Mouse (Mus musculus) megakaryocyte, embryonic 14.5 days (primary cell): Measurements from ENCODE around the gene Alyref2. TPM values are rescaled to one million over a fixed set of nuclear protein-coding genes. Genes with fewer than 3 reads are reported as not detected.

ENCODE experiments used
- H3K27me3 ChIP-seq: replicated peaks from 2 replicates; pipeline ENCODE3; 2012; ENCODE audit warnings: inconsistent platforms
- H3K36me3 ChIP-seq: replicated peaks from 2 replicates; pipeline ENCODE3; 2012; ENCODE audit warnings: low read length, inconsistent platforms, mixed read lengths
- H3K4me1 ChIP-seq: 2 replicates; pipeline ENCODE4 v1.6.1; 2012; ENCODE audit warnings: inconsistent platforms
- H3K4me3 ChIP-seq: replicated peaks from 2 replicates; pipeline ENCODE3; 2012; ENCODE audit warnings: moderate library complexity, mild to moderate bottlenecking, inconsistent platforms
- H3K9me3 ChIP-seq: 2 replicates; pipeline ENCODE4 v1.6.1; 2012; ENCODE audit warnings: inconsistent platforms
- FLI1 ChIP-seq: IDR thresholded peaks from 2 replicates; pipeline ENCODE4 v1.6.1; 2012; ENCODE audit warnings: low read length, inconsistent platforms, mixed read lengths
- GATA1 ChIP-seq: IDR thresholded peaks from 3 replicates; pipeline ENCODE4 v1.6.1; 2012; ENCODE audit warnings: mixed read lengths, low read length, inconsistent platforms, borderline replicate concordance
- polyA plus RNA-seq: library from polyadenylated mRNA; stranded (reverse); fragments of >175 nt; gene quantifications from 2 replicates; pipeline ENCODE4 v1.2.3, GENCODE M21; 2012; ENCODE audit warnings: low replicate concordance; ENCODE audit not compliant: insufficient read depth

The Alyref2 gene
- 4.6 and 9.8 TPM in 2 replicates for polyA plus RNA-seq

GRCm38 (mm10) chr1:171503250-171503591 is at the start of gene Alyref2:
TSS of gene Alyref2 (plus strand) at chr1:171503478.
- TF ChIP-seq FLI1 (no peak), GATA1 (no peak)

GRCm38 (mm10) chr1:171454926-171455325 is 48.4 kb upstream of the Alyref2 start:
- Histone ChIP-seq H3K4me1 (peaks cover 64% of the 10 kb centered on the region), H3K9me3 (no peaks in the 10 kb centered on the region), H3K27me3 (no peaks in the 10 kb centered on the region), H3K36me3 (peaks cover 69% of the 10 kb centered on the region), H3K4me3 (no peak overlapping the region)
- no peak for TF ChIP-seq GATA1
- no peak for TF ChIP-seq FLI1

More at GRCm38 (mm10) chr1:171503250-171503591, at the start of gene Alyref2:
- Histone ChIP-seq H3K36me3 (no peaks in the 10 kb centered on the region), H3K27me3 (peaks cover 3% of the 10 kb centered on the region), H3K4me3 (peak within 1 kb of the TSS; percentile 98), H3K4me1 (peaks cover 43% of the 10 kb centered on the region), H3K9me3 (no peaks in the 10 kb centered on the region)

GRCm38 (mm10) chr1:171457568-171457967 is 45.7 kb upstream of the Alyref2 start:
- H3K4me1 ChIP-seq: peaks cover 65% of the 10 kb centered on the region
- no peaks in the 10 kb centered on the region for H3K27me3 ChIP-seq
- TF ChIP-seq FLI1 (no peak), GATA1 (no peak)
- H3K36me3 ChIP-seq: peaks cover 75% of the 10 kb centered on the region
- no peaks in the 10 kb centered on the region for H3K9me3 ChIP-seq
- H3K4me3 ChIP-seq: no peak overlapping the region

GRCm38 (mm10) chr1:171459791-171460190 is 43.5 kb upstream of the Alyref2 start:
- H3K27me3 ChIP-seq: no peaks in the 10 kb centered on the region
- no peak overlapping the region for H3K4me3 ChIP-seq
- TF ChIP-seq FLI1 (no peak), GATA1 (no peak)
- peaks cover 78% of the 10 kb centered on the region for H3K36me3 ChIP-seq
- peaks cover 51% of the 10 kb centered on the region for H3K4me1 ChIP-seq
- H3K9me3 ChIP-seq: no peaks in the 10 kb centered on the region

- H3K9me3 ChIP-seq: no peaks in the 10 kb centered on the region
- TF ChIP-seq GATA1 (no peak), FLI1 (no peak)
These were observed 42.5 kb upstream of the Alyref2 start for GRCm38 (mm10) chr1:171460551-171461503.

GRCm38 (mm10) chr1:171463133-171463532 is 40.1 kb upstream of the Alyref2 start:
- Histone ChIP-seq H3K36me3 (peaks cover 64% of the 10 kb centered on the region), H3K9me3 (no peaks in the 10 kb centered on the region), H3K27me3 (no peaks in the 10 kb centered on the region), H3K4me3 (no peak overlapping the region), H3K4me1 (peaks cover 41% of the 10 kb centered on the region)
- no peak for TF ChIP-seq GATA1
- no peak for TF ChIP-seq FLI1

More at GRCm38 (mm10) chr1:171460551-171461503, 42.5 kb upstream of the Alyref2 start:
- H3K36me3 ChIP-seq: peaks cover 78% of the 10 kb centered on the region
- H3K4me1 ChIP-seq: peaks cover 53% of the 10 kb centered on the region
- H3K27me3 ChIP-seq: no peaks in the 10 kb centered on the region
- H3K4me3 ChIP-seq: peak overlapping the region; percentile 12

- H3K36me3 ChIP-seq: peaks cover 45% of the 10 kb centered on the region
- H3K4me1 ChIP-seq: peaks cover 40% of the 10 kb centered on the region
- no peaks in the 10 kb centered on the region for H3K9me3 ChIP-seq
- no peaks in the 10 kb centered on the region for H3K27me3 ChIP-seq
- TF ChIP-seq FLI1 (no peak), GATA1 (no peak)
- no peak overlapping the region for H3K4me3 ChIP-seq
These were observed 37.4 kb upstream of the Alyref2 start for GRCm38 (mm10) chr1:171465749-171466412.

- no peak overlapping the region for H3K4me3 ChIP-seq
- no peaks in the 10 kb centered on the region for H3K27me3 ChIP-seq
- no peaks in the 10 kb centered on the region for H3K9me3 ChIP-seq
- TF ChIP-seq GATA1 (no peak), FLI1 (no peak)
- H3K36me3 ChIP-seq: peaks cover 38% of the 10 kb centered on the region
- peaks cover 41% of the 10 kb centered on the region for H3K4me1 ChIP-seq
These were observed 36.7 kb upstream of the Alyref2 start for GRCm38 (mm10) chr1:171466565-171466964.

GRCm38 (mm10) chr1:171469678-171470077 is 33.6 kb upstream of the Alyref2 start:
- Histone ChIP-seq H3K27me3 (no peaks in the 10 kb centered on the region), H3K36me3 (peaks cover 8% of the 10 kb centered on the region), H3K9me3 (no peaks in the 10 kb centered on the region), H3K4me3 (no peak overlapping the region), H3K4me1 (peaks cover 51% of the 10 kb centered on the region)
- TF ChIP-seq GATA1 (no peak), FLI1 (no peak)

GRCm38 (mm10) chr1:171470371-171470871 is 32.9 kb upstream of the Alyref2 start:
- peak overlapping the region; percentile 1 for H3K4me3 ChIP-seq
- H3K9me3 ChIP-seq: no peaks in the 10 kb centered on the region
- H3K36me3 ChIP-seq: peaks cover 5% of the 10 kb centered on the region
- no peak for TF ChIP-seq FLI1
- TF ChIP-seq GATA1: no peak
- H3K4me1 ChIP-seq: peaks cover 50% of the 10 kb centered on the region
- no peaks in the 10 kb centered on the region for H3K27me3 ChIP-seq
